8 mouse cellular contexts compared by ENCODE assay signal in genomic region chr8:64597042-64597970, GRCm38 (mm10).
DNase-seq lines count a peak whose midpoint lies in the region; ATAC-seq lines count a peak whose summit lies in the region.
"Had no signal": no experiment of that assay in that cellular context is flagged by ENCODE, and none has a peak within 500 bp of the region (broad histone marks: within the 10 kb centered on the region; RNA-seq: fewer than 3 reads in every experiment).

No protein-coding gene starts in this region.

- H3K9me3 ChIP-seq in forebrain, embryonic 14.5 days (replicated peaks; ENCODE audit: control insufficient read depth, low read length) = no peaks in the 10 kb centered on the region
- H3K9me3 ChIP-seq in hindbrain, embryonic 14.5 days (ENCODE audit: control insufficient read depth, low read length) = no peaks in the 10 kb centered on the region
- H3K9me3 ChIP-seq: limb, embryonic 15.5 days had no signal

- H3K27ac ChIP-seq in forebrain, embryonic 14.5 days (ENCODE audit: low read depth, low read length) = no peak overlapping the region
- H3K27ac ChIP-seq in hindbrain, embryonic 14.5 days = no peak overlapping the region
- H3K27ac ChIP-seq: limb, embryonic 15.5 days had no signal

- ATAC-seq in forebrain, embryonic 14.5 days = peak; percentile 76
- ATAC-seq in hindbrain, embryonic 14.5 days (ENCODE audit: low FRiP score) = peak; percentile 72
- peak; percentile 59; the same call in 1 of the 2 replicates for ATAC-seq in megakaryocyte, adult 5-6 weeks (ENCODE audit: poor library complexity, severe bottlenecking)

- H3K4me1 ChIP-seq in forebrain, embryonic 14.5 days (ENCODE audit: control insufficient read depth, insufficient read depth, low read length) = no peaks in the 10 kb centered on the region
- no peaks in the 10 kb centered on the region for H3K4me1 ChIP-seq in hindbrain, embryonic 14.5 days (replicated peaks; ENCODE audit: control insufficient read depth, insufficient read depth, low read length)
- H3K4me1 ChIP-seq: limb, embryonic 15.5 days had no signal

- peaks cover 37% of the 10 kb centered on the region for H3K36me3 ChIP-seq in forebrain, embryonic 14.5 days (ENCODE audit: control insufficient read depth, insufficient read depth, low read length)
- H3K36me3 ChIP-seq in hindbrain, embryonic 14.5 days (replicated peaks; ENCODE audit: control insufficient read depth, insufficient read depth) = peaks cover 48% of the 10 kb centered on the region
- H3K36me3 ChIP-seq: limb, embryonic 15.5 days had no signal

- H3K9ac ChIP-seq in forebrain, embryonic 14.5 days (ENCODE audit: low read length) = no peak overlapping the region
- no peak overlapping the region for H3K9ac ChIP-seq in hindbrain, embryonic 14.5 days
- H3K9ac ChIP-seq: limb, embryonic 15.5 days had no signal

- peak; percentile 77 for DNase-seq in NIH3T3 (ENCODE audit: low read depth)
- peak; percentile 31 for DNase-seq in c-Kit-positive CD71-negative TER-119-negative erythroid progenitor cells, embryonic 14.5 days (ENCODE audit: low read depth)
- peak; percentile 67 for DNase-seq in forebrain, embryonic 14.5 days (ENCODE audit: low spot score)
- DNase-seq in hindbrain, embryonic 14.5 days (ENCODE audit: low spot score) = peak; percentile 80
- DNase-seq in layer of hippocampus, postnatal 14 days (ENCODE audit: low spot score in 2 of 2) = peak; percentile 68 to 77
- DNase-seq in right cerebral cortex, postnatal 14 days = peak; percentile 81

- 43% methylated on average over 21 of the region's 21 CpGs for WGBS in forebrain, embryonic 14.5 days
- 41% methylated on average over 21 of the region's 21 CpGs for WGBS in hindbrain, embryonic 14.5 days

- H3K4me3 ChIP-seq in forebrain, embryonic 14.5 days (ENCODE audit: low read depth, low read length) = no peak overlapping the region
- H3K4me3 ChIP-seq in hindbrain, embryonic 14.5 days (replicated peaks; ENCODE audit: low read length) = no peak overlapping the region
- H3K4me3 ChIP-seq: limb, embryonic 15.5 days had no signal

- no peaks in the 10 kb centered on the region for H3K27me3 ChIP-seq in forebrain, embryonic 14.5 days (replicated peaks; ENCODE audit: control insufficient read depth, insufficient read depth, low read length)
- no peaks in the 10 kb centered on the region for H3K27me3 ChIP-seq in hindbrain, embryonic 14.5 days (ENCODE audit: control insufficient read depth, insufficient read depth, low read length)
- H3K27me3 ChIP-seq: limb, embryonic 15.5 days had no signal

- no peak overlapping the region for H3K4me2 ChIP-seq in forebrain, embryonic 14.5 days (ENCODE audit: low read length)
- H3K4me2 ChIP-seq in hindbrain, embryonic 14.5 days (replicated peaks) = no peak overlapping the region
- H3K4me2 ChIP-seq: limb, embryonic 15.5 days had no signal

Comparison
In these comparisons a context has a peak if more than half of its experiments do, and no peak if none do; other contexts are left out.
1. DNase-seq: peak in every context shown above with its lines; median percentile 81 in right cerebral cortex, postnatal 14 days; 80 in hindbrain, embryonic 14.5 days; 77 in NIH3T3; 72 in layer of hippocampus, postnatal 14 days; 67 in forebrain, embryonic 14.5 days; 31 in c-Kit-positive CD71-negative TER-119-negative erythroid progenitor cells, embryonic 14.5 days.